Mouse (Mus musculus) MEL (cell line): ENCODE data around the gene Trem2.

Source experiments
- CHD2 ChIP-seq: IDR thresholded peaks from 2 replicates; pipeline ENCODE4 v1.6.1; 2011; ENCODE audit warnings: low read length, improper control_type of control experiment
- CTCF ChIP-seq, 3 experiments: IDR thresholded peaks in 2 of 3; conservative IDR thresholded peaks in 1 of 3; 2 replicates each; pipeline ENCODE4 v1.5.1; 2011 to 2012; ENCODE audit warnings: low read length in 3 of 3, low read depth in 2 of 3, mild to moderate bottlenecking in 2 of 3, improper control_type of control experiment in 1 of 3, inconsistent platforms in 1 of 3, mixed read lengths in 1 of 3, moderate library complexity in 1 of 3; ENCODE audit not compliant: control insufficient read depth in 1 of 3, insufficient read depth in 1 of 3, poor library complexity in 1 of 3, severe bottlenecking in 1 of 3
- EP300 ChIP-seq, 2 experiments: IDR thresholded peaks; 2 replicates each; pipeline ENCODE4 v1.6.1; 2011; ENCODE audit warnings: improper control_type of control experiment in 2 of 2, low read length in 2 of 2, low read depth in 1 of 2, mild to moderate bottlenecking in 1 of 2
- GABPA ChIP-seq: IDR thresholded peaks from 2 replicates; pipeline ENCODE4 v1.6.1; 2012; ENCODE audit warnings: low read depth, mild to moderate bottlenecking, inconsistent platforms, low read length, improper control_type of control experiment, moderate library complexity
- GATA1 ChIP-seq: IDR thresholded peaks from 2 replicates; pipeline ENCODE4 v1.6.1; 2011; ENCODE audit warnings: low read depth, low read length, improper control_type of control experiment
- NELFE ChIP-seq: IDR thresholded peaks from 2 replicates; pipeline ENCODE4 v1.6.1; 2011; ENCODE audit warnings: low read depth, low read length, improper control_type of control experiment
- POLR2A ChIP-seq, 2 experiments: IDR thresholded peaks; 2 replicates each; pipeline ENCODE4 v1.6.1; 2011 to 2012; ENCODE audit warnings: low read length in 2 of 2, mild to moderate bottlenecking in 2 of 2, control low read depth in 1 of 2, improper control_type of control experiment in 1 of 2, low read depth in 1 of 2, moderate library complexity in 1 of 2; ENCODE audit not compliant: control insufficient read depth in 1 of 2, insufficient read depth in 1 of 2, poor library complexity in 1 of 2
- POLR2AphosphoS5 ChIP-seq: IDR thresholded peaks from 2 replicates; pipeline ENCODE4 v1.6.1; 2012; ENCODE audit warnings: low read depth, borderline replicate concordance, mild to moderate bottlenecking, inconsistent platforms, low read length, moderate library complexity, mixed read lengths
- TCF12 ChIP-seq: IDR thresholded peaks from 2 replicates; pipeline ENCODE4 v1.6.1; 2014; ENCODE audit warnings: low read depth, mild to moderate bottlenecking, inconsistent platforms, low read length, improper control_type of control experiment, moderate library complexity
- ZC3H11A ChIP-seq: IDR thresholded peaks from 2 replicates; pipeline ENCODE4 v1.6.1; 2012; ENCODE audit warnings: low read depth, mild to moderate bottlenecking, inconsistent platforms, low read length, improper control_type of control experiment

DNA sequence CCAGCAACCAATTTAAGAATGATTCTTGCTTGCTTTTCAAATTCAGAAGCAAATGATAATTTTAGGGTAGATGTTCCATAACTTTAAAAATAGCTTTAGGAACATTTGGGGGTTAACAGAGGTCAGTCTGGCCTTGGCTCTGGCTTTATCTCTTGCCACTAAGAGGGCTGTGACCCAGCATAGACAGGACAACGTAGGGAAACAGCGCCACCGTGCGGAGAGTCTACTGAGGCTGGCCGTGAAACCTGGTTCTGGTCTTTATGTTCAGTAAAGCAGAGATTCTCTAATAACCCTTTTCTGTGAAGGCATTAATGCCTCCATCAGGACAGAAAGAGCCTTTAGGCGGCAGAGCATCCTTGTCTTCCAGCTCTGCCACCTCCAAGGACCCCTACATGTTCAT is 9.3 kb upstream of the Trem2 start:
- TF ChIP-seq EP300 (IDR thresholded peaks at IDR 0.05; ENCODE audit: low read depth in 1 of 2, low read length in 2 of 2), result no peak
- TF ChIP-seq GATA1, result peak; percentile 46
- TF ChIP-seq CHD2, result no peak
- TF ChIP-seq POLR2AphosphoS5, result no peak
- no peak for TF ChIP-seq TCF12
- no peak for TF ChIP-seq NELFE
- no peak for TF ChIP-seq POLR2A (IDR thresholded peaks at IDR 0.05; ENCODE audit: control insufficient read depth in 1 of 2, insufficient read depth in 1 of 2, low read depth in 1 of 2, low read length in 2 of 2, poor library complexity in 1 of 2)
- peak; percentile 90 to 97 (median 94) for TF ChIP-seq CTCF (IDR thresholded peaks at IDR 0.05 in 2 of 3, conservative IDR thresholded peaks at IDR 0.05 in 1 of 3; ENCODE audit: control insufficient read depth in 1 of 3, insufficient read depth in 1 of 3, low read depth in 2 of 3, low read length in 3 of 3, poor library complexity in 1 of 3, severe bottlenecking in 1 of 3)
- no peak for TF ChIP-seq GABPA
- peak; percentile 97 for TF ChIP-seq ZC3H11A
